Mouse (Mus musculus) 416B (cell line): ENCODE results near the gene Olfr1513.

Experiments
- DNase-seq: peaks from one replicate; pipeline ENCODE4 v3.0.0; 2011; ENCODE audit warnings: low read depth

Olfr1513 gene

DNA sequence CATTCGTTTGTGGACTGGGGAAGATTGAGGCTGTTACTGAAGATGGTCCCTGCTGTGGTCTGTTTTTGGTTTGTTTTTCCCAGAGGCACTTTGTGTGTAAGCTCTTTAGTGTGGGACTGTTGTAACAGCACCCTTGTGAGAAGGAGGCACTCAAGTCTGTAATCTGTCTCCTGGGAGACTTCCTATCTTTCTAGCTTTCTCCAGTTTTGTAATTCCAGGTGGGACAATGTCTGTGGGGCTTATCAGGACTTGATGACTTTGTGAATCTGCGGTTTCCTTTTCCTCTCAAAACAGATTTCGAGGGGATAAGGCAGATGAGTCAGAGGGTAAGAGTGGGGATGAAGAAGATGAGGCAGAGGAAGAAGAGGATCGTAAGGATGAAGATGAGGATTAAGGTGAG, at the start of gene Olfr1513:
Olfr1513 (minus strand) TSS at position 101 of the 400 bp plus-strand sequence.
- DNase-seq: no peak

DNA sequence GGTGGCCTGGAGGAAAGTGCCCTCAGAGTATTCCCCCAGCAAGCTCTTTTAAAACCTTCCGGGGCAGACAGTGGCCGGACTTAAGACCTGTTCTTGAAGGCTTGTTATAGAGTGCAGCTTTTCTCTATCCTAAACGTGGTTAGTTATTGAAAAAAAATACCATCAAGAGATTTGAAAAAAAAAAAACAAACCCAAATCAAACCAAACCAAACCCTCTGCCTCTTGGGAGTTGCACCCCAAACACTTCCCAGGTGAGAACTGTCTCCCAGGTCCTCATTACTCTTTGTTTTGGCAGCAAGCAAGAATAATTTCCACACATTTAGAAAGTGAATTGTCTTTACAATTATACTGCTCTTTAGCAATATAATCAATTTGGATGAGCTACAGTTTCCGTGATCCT, 41.1 kb upstream of the Olfr1513 start, which contains the start of gene Olfr1511:
Olfr1511 (minus strand) TSS at position 101 of the 400 bp plus-strand sequence.
- no peak for DNase-seq

DNA sequence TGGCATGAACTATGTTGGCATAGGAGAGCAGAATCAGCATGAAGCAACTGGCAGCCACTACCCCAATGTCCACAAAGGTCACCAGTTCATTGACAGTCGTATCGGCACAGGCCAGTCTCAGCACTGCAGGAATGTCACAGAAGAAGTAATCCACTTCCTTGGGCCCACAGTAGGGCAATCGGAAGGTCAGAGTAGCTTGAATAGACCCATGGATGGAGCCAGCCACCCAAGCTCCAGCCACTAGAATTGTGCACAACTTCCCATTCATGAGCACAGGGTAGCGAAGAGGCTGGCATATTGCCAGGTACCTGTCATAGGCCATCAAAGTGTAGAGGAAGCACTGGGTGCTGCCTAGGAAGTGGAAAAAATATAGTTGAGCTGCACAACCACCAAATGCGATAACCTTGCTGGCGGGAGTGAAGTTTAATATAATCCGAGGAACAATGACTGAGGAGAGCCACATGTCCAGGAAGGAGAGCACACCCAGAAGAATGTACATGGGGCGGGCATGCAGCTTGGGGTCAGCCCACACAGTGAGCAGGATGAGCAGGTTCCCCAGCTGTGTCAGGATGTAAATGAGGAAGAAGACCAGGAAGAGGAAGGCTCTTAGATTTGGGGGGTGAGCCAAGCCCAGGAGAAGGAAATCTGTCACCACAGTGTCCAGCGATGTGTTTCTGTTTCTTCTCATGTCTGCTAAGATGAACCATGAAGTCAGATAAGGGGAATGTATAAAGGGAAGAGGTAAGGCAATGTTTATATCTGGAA, 34.1 kb upstream of the Olfr1513 start:
- peak; percentile 41 for DNase-seq

DNA sequence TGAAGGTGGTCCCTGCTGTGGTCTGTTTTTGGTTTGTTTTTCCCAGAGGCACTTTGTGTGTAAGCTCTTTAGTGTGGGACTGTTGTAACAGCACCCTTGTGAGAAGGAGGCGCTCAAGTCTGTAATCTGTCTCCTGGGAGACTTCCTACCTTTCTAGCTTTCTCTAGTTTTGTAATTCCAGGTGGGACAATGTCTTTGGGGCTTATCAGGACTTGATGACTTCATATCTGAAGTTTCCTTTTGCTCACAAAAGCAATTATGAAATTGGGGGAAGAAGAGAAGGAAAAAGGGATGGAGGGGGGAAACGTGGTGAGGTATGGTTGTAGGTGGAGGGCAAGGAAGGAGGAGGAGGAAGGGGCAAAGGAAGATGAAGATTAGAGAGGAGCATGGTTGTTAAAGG, 22.9 kb upstream of the Olfr1513 start, which contains the start of gene Olfr1512:
Olfr1512 (minus strand) TSS at position 101 of the 400 bp plus-strand sequence.
- DNase-seq: no peak

DNA sequence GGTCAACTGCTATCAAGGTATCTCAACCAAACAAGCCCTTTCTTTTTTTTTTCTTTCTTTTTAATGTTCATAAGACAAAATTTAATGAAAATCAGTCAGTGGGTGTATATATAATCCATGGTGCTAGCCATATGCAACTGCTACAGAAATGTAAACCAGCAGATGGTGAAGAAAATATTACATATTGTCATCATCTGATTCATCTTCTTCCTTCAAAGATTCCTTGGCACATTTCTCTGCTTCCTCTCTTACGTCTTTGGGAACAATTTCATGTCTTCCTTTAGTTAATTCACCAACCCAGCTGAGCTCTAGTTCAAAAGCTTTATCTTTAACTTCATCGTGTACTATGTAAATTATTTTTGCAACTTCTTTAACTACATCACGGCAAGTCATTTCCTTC, 12.5 kb upstream of the Olfr1513 start:
- DNase-seq: no peak

DNA sequence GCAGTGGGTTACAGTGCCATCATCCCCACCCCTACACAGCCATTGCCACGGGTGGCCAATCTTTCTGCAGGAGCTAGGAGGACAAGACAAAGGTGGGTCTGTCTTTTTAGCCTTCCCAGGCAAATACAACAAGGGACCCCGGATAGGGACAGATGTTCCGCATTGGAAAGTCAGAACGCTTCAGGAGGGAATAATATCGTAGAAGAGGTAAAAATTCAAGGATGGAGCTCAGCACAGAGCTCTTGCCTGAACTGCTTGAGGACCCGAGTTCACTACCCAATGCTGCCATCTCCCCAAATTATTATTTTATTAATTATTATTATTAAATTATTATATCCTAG, 16.7 kb downstream of the Olfr1513 start:
- DNase-seq: no peak

DNA sequence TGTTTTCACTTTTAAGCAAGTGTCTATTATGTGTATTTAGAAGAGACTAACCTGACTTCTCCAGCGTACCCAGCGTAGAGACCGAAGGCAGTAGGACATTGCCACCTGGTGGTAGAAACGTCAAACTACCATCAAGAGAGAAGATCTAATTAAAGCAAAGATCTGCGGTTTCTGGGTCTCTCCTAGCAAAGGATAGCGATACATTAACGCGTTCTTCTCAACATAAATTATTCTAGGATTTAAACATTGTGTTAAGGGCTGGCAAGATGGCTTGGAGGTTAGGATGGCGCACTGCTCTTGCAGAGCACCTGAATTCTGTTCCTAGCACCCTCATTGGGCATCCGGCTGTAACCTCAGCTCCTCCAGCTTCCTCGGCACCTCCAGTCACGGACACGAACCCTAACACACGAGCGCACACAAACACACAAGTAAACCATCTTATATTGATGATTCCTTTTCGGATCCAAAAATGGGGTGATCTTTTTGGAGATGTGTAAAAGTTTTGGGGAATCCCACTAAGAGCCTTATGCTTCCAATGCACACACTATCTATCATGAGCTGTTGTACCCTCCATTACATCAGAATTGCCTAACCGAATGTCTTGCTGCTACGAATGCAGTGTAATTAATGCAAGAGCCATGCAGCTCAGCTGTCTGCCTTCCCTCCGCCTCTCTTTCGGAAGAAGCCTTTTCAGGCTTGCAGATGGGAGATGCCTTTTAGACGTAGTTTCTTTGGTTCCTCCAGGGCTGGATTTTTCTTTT, 17.3 kb downstream of the Olfr1513 start:
- peak; percentile 86 for DNase-seq

DNA sequence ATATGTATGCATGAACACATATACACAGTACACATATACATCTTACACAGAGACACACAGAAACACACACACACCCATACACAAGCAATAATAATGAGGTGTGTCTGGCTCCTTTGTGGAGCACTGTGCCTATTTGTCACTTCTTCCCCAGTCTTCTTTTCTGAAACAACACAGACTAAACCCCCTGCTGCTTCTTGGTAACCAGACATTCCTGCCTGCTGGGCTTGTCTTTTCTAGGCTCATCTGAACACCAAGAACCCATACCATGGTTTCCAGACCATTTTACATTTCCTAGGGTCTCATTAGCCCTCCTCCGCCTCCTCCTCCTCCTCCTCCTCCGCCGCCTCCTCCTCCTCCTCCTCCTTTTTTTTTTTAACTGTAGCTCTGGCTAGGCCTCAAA, 24.0 kb downstream of the Olfr1513 start:
- no peak for DNase-seq

DNA sequence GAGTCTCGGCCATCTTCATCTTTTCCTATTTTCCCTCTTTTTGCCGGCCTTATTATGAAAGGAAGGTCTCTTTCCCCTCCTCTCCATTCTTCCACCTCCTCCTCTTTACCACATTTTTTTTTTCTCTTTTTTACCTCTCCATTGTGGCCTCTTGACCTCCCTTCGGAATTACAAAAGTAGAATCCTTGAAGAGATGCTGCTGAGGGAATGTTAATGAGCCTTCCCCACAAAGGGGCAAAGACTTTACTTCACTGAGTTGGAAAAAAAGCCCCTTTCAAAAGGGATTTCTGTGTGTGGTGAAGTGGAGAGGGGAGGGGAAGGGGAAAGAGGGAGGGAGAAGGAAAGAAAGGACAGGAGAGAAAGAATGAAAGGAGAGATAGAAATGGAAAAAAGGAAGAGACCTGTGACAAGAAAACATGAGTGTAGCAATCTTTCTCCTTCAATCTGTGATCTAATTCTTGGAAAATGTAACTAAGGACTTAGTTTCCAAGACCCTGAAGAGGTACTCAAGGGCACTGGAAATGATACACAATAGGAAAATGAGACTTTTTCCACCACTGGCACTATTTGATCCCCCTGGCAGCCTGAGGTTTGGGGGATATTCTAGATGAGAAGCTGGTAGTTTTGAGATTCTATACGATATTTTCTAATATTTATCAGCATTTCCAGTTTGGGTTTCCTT, 25.0 kb downstream of the Olfr1513 start:
- DNase-seq: no peak

DNA sequence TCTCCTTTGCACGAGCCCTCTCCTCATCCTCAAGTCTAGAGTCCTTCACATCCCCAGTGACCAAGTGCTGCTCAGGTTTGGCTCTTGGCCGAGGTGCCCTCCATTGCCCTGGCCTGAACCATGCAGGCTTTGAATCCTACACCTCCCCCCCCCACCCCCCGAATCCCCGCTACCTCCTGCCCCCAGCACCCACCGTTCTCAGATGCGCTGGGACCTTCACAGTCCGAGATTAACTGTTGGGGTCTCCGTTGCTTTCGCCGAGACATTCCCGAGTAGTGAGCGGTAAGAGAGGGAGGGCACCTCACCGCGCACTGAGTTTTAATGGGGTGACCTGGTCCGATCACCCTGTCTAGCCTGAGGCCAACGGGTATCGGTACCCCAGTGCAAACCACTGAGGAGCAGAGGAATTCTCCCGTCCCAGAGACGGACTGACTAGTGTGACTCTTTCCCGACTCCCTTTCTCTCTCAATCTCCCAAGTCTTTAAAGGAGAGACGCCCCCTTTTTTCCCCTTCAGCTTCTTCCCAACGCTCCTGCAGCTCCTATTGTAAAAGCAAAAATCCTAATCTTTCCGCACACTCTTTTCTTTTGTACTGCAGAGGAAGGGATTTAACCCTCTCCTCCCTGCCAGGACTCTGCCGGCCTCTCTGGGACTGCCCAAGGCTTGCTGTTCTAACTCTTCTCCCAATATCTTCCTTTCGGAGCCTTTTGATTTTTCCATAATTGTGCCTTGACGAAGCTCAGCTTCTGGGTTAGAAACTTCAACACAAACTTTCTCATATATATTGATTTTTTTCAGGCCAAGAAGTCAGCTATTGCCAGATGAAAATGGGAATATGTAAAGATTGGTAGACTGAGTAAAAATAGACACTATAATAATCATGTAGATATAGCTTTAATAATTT, 28.0 kb downstream of the Olfr1513 start, which contains the start of gene Sall2:
Sall2 (minus strand) TSS at position 853 of the 903 bp plus-strand sequence.
- no peak for DNase-seq

DNA sequence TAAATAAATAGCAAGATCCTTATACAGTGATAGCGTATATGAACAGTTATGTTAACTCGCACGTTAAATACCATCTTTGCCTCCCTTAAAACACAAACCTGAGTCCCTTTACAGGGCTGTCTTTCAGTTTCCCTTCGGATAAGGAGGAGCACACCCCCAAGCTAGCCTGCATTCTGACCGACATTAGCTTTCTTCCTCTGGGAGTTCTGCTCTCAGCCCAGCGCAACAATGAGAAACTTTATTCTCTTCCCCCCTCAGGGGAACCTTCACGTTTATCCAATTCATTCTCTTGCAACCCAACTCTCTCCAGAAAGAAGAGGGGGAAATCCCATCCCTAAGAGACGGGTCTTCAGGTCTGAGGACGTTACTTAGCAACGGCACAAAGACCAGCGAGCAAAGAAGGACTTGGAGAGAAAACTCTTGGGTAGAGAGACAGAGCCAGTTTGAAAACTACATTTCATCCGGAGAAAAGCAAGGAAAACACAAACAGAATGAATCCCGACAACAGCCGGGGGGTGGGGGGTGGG, 28.8 kb downstream of the Olfr1513 start:
- DNase-seq: no peak

DNA sequence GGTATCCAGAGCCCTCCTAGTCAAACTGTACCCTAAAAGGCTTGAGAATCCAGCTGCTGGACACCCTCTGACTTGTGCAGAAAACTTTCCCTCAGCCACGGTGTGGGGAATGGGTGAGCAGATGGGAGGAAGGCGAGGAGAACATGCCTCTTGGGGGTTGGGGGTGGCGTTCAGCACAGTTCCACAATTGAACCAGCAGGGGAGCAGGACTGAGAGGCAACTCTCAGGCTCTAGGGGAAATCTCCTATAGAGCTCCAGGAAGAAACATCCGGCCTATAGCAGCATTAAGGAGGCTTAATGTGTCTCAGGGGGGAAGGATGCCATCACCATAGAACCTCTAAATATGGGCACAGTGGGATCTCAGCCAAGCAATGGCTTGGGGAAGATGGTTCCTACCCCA, 30.3 kb downstream of the Olfr1513 start:
- no peak for DNase-seq

DNA sequence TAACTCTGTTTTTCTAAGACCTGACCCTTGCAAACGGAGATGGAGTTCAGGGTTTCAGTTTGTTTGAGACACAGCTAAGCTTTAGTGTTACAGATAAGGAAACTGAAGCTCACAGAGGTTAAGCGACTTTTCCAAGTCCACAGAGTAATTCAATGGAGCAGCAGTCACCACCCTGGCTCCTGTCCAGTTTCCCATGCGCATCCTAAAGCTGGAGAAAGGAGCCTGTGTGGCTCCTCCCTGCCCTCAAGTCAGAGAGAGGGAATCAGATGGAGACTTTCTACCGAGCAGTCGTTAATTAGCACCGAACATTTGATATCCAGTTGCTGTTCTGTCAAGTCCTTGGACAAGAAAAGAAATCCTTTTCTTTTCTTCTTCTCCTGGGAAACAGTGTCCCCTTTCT, 36.8 kb downstream of the Olfr1513 start:
- no peak for DNase-seq

DNA sequence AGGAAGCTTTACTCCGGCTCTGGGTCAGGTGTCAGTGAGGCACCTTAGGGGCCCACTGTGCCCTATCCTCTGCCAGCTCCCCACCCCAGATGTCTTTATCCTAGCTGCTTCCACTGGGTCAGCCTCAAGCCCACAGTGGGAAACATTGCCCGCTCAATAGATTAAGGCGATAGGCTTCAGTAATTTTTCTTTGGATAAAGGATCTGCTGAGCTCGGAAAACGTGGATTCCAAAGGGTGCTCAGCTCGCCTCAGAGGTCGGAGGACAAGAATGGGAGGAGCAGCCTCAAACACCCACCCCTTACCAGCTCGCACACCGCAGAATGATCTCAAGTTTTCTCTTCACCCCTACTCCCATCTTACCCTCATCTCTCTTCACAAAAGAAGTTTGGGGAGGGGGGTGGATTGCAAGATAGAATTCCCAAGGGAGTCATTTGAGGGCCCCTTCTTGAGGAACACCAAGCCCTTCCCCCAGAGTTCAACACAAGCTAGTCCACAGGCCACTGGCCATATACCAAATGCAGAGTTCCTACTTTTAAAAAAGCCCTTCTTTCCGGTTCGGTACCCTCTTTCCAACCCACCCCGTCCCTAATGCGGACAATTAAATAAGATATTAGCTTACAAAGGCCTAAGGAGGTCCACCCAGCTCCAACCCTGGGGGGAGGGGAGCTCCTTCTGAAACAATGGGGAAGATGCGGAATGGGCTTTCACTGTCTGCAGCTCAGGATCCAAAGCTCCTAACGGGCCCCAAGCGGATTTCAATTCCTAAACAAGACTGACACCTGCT, 39.6 kb downstream of the Olfr1513 start:
- no peak for DNase-seq

DNA sequence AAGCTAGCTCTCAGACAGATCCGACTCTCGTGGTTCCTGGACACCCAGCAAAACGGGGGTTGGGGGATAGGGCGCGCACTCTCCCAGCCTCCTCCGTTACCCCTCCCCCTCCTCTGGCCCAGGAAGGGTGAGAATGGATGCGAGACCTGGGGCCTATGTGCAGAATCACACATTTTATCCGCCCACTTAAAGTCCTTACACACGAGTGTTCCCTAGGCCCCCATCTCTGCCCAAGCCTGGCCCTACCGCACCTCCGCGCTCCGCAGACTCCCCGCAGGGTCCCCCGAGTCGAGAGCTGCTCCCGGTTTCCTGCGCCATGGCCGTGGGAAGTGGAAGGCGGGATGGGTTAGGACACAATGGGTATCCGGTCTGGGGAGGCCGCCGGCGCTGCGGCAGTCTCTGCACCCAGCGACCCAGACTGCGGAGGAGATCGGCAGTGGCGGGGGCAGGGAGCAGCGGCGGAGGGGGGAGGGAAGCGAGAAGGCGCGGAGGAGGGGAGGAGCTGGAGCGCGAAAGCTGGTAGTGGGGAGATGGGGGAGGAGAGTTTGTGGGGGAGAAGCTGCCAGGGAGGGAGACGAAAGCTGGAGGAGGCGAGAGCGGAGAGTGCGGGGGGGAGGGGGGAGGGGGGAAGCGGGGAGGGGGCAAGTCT, 40.3 kb downstream of the Olfr1513 start:
- DNase-seq: peak; percentile 24

DNA sequence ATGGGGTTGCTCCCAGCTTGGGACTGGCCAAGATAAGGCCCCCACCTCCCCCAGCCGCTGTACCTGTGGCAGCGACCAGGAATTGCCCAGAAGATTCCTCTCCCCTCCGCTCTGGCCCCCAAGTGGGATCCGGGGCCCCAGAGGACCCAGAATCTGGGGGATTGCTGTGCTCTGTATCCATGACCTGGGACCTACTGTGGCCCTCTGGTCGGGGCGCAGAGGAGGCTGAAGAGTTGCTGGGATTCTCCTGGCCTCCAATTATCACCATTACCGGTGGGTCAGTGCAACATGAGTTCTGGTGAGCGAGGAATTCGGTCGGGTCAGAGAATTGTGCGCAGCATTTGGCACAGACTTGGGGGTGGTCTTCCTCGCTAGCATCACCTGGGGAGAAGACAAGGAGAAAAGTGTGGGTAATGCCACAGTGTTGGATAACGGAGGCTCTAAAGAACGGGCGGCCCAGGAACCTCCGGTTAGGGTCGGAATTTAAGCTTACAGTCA, 40.9 kb downstream of the Olfr1513 start:
- DNase-seq: no peak

DNA sequence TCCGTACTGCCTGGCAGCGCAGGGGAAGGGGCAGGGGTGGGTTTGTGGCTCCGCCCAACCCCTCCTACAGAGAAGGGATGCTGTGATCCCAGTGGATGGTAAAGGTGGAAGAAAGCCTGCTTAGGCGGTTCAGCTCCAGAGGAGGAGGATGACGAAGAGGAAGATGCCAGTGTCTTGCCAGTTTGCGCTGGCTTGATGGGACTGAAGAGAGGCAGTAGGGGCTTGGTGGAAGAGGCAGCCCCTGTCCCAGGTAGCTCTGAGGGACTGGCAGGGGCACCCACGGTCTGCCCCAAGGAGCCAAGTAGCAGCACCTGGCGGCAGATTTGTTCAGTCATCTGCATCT, 41.4 kb downstream of the Olfr1513 start:
- no peak for DNase-seq

DNA sequence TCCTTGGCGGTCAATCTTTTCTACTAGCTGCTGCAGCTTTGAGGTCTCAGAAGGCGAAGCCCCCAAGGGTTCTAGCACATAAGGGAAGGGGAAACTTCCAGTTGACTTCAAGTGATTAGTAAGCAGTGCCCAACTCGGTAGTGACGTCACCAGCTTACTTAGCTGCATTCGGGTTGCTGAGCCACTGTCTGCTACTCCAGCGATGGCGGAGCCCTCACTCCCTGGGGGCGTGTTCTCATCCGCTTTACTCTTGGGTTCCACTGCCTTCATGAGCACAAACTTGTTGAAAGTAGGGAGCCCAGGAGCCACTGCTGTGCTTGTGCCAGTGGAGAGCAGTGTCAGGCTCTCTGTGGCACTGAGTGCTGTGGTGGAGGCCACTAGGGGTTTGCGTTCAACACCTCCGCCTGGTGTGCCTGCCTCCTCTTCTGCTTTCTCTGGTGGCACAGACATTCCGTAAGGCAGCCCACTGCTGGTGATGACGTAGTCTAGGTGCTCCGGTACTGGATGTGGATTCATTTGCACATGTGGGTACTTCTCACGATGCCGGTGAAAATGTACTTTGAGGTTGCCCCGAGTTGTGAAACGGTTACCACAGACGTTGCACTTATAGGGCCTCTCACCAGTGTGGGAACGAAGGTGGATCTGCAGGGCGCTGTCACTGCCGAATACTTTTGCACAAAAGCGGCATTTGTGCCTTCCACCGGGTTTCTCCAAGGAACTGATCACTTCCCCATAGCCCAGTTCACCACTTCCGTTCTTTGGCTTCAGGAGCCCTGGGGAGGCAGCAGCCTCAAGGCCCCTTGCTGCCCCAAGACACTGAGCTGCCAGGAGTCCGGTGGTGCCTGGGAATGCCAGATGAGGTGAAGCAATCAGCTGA, 42.0 kb downstream of the Olfr1513 start:
- DNase-seq: no peak

DNA sequence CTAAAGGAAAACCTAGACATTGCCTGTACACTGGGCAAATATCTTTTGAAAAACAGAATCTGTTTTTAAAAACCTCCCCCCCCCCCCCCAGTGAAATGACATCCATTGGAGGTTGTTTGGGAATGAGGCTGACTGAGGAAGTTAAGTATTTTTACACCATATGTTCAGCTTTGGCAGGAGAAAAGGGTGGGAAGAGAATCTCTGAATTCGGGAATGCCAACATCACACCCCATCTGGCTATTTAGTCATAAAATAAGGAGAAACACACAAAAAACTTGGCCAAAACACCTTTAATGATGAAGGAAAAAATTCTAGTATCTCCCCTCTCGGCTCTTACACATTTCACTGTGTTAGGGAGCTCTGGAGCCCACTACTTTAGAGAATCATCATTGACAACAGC, 45.3 kb downstream of the Olfr1513 start:
- DNase-seq: no peak
